Mouse (Mus musculus) macrophage (primary cell): Measurements from ENCODE around the gene Senp2. TPM values are rescaled to one million over a fixed set of nuclear protein-coding genes. Genes with fewer than 3 reads are reported as not detected.
A peak's percentile ranks its signal among the peaks of the same experiment; 100 is the strongest.

ENCODE experiments used
- H3K27ac ChIP-seq: fragments of 350-480 bp; formaldehyde crosslinking; 2 replicates; pipeline ENCODE4 v1.9.0; 2021
- H3K36me3 ChIP-seq: fragments of 350-480 bp; formaldehyde crosslinking; 2 replicates; pipeline ENCODE4 v1.9.0; 2021; ENCODE audit errors: inconsistent target
- H3K4me3 ChIP-seq: fragments of 350-480 bp; formaldehyde crosslinking; 2 replicates; pipeline ENCODE4 v1.9.0; 2021; ENCODE audit errors: inconsistent target
- H3K79me2 ChIP-seq: fragments of 350-480 bp; formaldehyde crosslinking; 2 replicates; pipeline ENCODE4 v1.9.0; 2021; ENCODE audit errors: inconsistent target
- WGBS: methylation state at CpG from one replicate; pipeline ENCODE4 v1.1.7; 2026; ENCODE audit warnings: inconsistent platforms; ENCODE audit not compliant: missing documents; 5-methylcytosine and 5-hydroxymethylcytosine counted together
- polyA plus RNA-seq: library from polyadenylated mRNA; stranded (reverse); fragments of 250-400 nt; gene quantifications from 3 replicates; pipeline ENCODE4 v1.2.4, GENCODE M21; 2018; ENCODE audit warnings: inconsistent platforms

Senp2 gene
- polyA plus RNA-seq, 1 experiment from 2014 or later = 51.7 TPM

GRCm38 (mm10) chr16:21996881-21997641 is 12.2 kb upstream of the Senp2 start:
- no peak overlapping the region for H3K27ac ChIP-seq

DNA sequence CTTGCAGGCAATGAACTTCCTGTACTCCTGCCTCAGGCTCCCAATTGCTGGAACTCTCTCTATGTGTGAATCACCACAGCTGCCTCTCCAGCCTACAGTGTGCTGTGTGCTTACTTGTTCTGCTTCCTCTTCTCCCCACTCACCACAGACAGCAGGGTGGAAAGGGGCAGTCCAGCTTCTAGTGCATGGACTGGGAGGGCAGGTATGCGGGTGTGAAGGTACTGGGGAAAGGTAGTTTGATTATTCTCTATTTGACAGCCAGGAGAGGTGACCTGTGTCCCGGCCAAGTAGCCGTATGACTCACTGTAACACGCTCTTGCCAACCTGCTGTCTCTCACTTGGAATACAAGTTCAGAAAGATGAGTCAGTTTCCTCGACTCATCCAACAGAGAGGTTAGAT is 11.2 kb upstream of the Senp2 start:
- H3K27ac ChIP-seq = no peak overlapping the region

More at GRCm38 (mm10) chr16:21996881-21997641, 12.2 kb upstream of the Senp2 start:
- WGBS = 60% methylated on average over 5 of the region's 5 CpGs
- no peak overlapping the region for H3K4me3 ChIP-seq
- H3K79me2 ChIP-seq = no peaks in the 10 kb centered on the region
- H3K36me3 ChIP-seq = no peaks in the 10 kb centered on the region

GRCm38 (mm10) chr16:21999941-22000690 is 9.2 kb upstream of the Senp2 start:
- H3K4me3 ChIP-seq = no peak overlapping the region
- WGBS = 92% methylated on average over 4 of the region's 4 CpGs
- H3K36me3 ChIP-seq = no peaks in the 10 kb centered on the region
- H3K79me2 ChIP-seq = no peaks in the 10 kb centered on the region
- H3K27ac ChIP-seq = no peak overlapping the region

More for the DNA sequence above, 11.2 kb upstream of the Senp2 start:
- Histone ChIP-seq H3K79me2 (no peaks in the 10 kb centered on the region), H3K36me3 (no peaks in the 10 kb centered on the region), H3K4me3 (no peak overlapping the region)
- WGBS = 47% methylated on average over 5 of the region's 5 CpGs

DNA sequence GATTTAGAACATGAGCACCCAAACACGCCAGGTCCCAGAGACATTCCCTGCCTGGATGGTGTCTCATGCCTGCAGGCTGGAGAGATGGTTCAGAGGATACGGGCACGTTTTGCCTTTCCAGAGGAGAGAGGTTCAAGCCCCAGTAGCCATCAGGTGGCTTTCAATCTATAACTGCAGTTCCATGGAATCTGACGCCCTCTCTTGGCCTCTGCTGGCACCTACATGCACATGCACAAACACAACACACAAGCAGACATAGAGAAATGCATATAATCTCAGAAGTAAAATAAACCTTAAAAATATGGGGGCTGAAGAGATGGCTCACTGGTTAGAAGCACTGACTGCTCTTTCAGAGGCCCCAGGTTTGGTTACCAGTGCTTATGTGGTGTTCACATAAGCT is 8.1 kb upstream of the Senp2 start:
- WGBS = 80% methylated on average over 4 of the region's 4 CpGs
- H3K79me2 ChIP-seq = no peaks in the 10 kb centered on the region
- no peaks in the 10 kb centered on the region for H3K36me3 ChIP-seq
- H3K27ac ChIP-seq = no peak overlapping the region
- no peak overlapping the region for H3K4me3 ChIP-seq

DNA sequence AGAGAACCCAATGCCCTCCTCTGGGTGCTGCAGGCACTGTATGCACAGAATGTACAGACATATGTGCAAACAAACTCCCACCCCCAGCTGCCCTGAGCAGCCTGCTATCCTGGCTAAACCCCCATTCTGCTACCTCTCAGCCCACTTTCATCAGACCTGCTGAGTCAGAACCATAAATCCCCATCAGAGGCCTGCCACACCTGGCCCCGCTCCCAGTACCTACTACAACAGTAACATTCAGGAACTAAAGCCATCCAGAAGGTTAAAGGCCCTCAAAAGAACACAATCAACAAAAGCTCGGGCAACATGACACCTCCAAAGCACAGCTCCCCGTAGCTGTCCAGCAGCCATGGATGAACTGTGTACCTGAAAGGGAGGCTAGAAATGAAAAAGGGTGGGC is 7.7 kb upstream of the Senp2 start:
- no peak overlapping the region for H3K27ac ChIP-seq
- no peaks in the 10 kb centered on the region for H3K79me2 ChIP-seq
- no peak overlapping the region for H3K4me3 ChIP-seq
- H3K36me3 ChIP-seq = no peaks in the 10 kb centered on the region
- WGBS = 65% methylated on average over 3 of the region's 3 CpGs

- H3K79me2 ChIP-seq = peaks cover 49% of the 10 kb centered on the region
- peak overlapping the region; percentile 62 for H3K4me3 ChIP-seq
- H3K36me3 ChIP-seq = no peaks in the 10 kb centered on the region; the same call in 1 of the 2 replicates
- peak overlapping the region; percentile 34 for H3K27ac ChIP-seq
- WGBS = under 1% methylated on average over 49 of the region's 51 CpGs
Measured at GRCm38 (mm10) chr16:22009596-22009995, 312 bp downstream of the Senp2 start.

DNA sequence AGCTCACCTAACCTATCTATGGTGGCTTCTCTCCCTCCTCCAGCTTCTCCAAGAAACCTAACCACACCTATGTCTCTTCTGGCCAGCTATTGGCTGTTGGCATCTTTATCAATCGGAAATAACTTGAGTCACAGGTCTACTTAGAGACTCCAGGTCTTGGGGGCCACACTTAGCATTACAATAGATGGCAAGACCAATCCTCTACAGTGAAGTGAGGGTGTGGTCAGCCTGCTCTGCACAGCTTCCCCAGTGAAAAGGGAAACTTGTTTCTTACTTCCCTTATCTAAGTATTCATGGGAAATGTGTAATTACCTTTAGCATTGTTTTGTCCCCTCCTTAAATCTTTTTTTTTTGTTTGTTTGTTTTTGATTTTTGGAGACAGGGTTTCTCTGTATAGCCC is 6.3 kb downstream of the Senp2 start:
- Histone ChIP-seq H3K36me3 (peaks cover 45% of the 10 kb centered on the region), H3K27ac (no peak overlapping the region), H3K4me3 (no peak overlapping the region), H3K79me2 (peaks cover 66% of the 10 kb centered on the region)
- 79% methylated on average over 1 of the region's 1 CpGs for WGBS

DNA sequence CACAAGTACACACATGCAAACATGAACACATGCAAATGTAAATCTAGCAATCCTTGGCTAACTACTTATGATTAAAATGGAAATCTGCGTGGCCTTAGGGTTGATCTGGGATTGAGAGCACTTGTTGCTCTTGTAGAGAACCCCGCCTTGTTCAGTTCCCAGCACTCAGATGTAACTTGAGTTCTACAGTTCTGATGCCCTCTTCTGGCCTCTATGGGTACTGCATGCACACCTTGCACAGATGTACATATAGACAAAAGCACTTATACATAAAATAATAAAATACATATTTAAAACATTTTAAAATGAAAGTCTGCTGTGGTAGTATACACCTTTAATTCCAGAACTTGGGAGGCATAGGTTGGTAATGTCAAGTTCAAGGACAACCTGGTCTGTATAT is 12.8 kb downstream of the Senp2 start:
- WGBS = 100% methylated on average over 2 of the region's 2 CpGs
- Histone ChIP-seq H3K79me2 (peaks cover 8% of the 10 kb centered on the region; the same call in 1 of the 2 replicates), H3K36me3 (peaks cover 83% of the 10 kb centered on the region), H3K4me3 (no peak overlapping the region), H3K27ac (no peak overlapping the region)

DNA sequence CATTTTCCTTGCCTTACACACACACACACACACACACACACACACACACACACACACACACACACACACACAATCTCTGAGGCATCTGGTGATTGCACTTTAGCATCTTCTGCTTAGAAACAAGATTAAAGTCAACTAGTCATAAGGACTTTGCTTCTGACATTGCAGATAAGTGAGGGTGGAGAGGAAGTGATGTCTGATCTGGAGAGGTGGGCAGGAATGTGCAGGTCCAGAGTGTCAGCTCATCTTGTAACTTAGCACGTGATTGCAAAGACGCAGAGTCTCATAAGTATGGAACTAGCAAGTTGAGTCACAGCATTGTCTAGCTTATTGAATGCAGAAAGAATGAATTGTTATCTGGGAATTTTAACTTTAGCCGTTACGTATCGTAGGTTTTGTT is 18.2 kb downstream of the Senp2 start:
- 92% methylated on average over 5 of the region's 5 CpGs for WGBS
- Histone ChIP-seq H3K27ac (peak overlapping the region; percentile 37), H3K4me3 (no peak overlapping the region), H3K36me3 (peaks cover 49% of the 10 kb centered on the region), H3K79me2 (peaks cover under 1% of the 10 kb centered on the region; the same call in 1 of the 2 replicates)

DNA sequence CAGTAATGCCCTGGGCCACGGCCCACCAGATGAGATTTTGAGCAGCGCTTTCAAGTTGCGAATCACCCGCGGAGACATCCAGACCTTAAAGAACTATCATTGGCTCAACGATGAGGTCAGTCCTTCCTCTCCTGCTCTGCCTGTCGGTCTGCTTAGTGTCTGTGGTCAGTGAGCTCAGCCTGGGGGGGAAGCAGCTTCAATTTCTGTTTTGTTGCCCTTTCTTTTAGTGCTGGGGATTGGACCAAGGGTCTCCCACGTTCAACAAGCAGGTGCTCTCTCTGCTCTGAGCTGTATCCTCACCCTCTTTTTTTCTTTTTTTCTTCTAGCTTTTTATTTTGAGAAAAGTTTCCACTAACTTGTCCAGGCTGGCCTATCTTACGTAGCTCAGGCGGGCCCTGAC is 29.3 kb downstream of the Senp2 start:
- Histone ChIP-seq H3K4me3 (no peak overlapping the region), H3K36me3 (peaks cover 34% of the 10 kb centered on the region), H3K79me2 (no peaks in the 10 kb centered on the region), H3K27ac (no peak overlapping the region)
- WGBS = 79% methylated on average over 10 of the region's 10 CpGs

DNA sequence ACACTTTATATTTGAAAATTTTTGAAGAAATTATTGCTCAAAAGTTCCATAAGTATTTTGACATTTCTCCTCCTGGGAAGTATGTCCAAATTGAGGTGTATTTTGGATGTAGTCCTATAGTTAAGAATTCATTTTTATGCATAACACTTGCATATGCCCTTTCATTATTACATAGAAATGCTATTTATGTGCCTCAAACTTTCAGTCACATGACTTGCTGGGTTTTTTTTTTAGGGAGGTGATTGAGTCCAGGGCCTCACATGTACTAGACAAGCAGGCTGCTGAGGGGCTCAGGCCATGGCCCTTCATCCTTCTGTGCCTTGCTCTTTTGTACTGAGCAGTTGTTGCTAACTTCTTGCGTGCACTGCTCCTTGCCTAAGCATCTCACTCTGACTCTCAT is 30.7 kb downstream of the Senp2 start:
- Histone ChIP-seq H3K79me2 (no peaks in the 10 kb centered on the region), H3K27ac (no peak overlapping the region), H3K36me3 (peaks cover 34% of the 10 kb centered on the region), H3K4me3 (no peak overlapping the region)
- WGBS = 100% methylated on average over 1 of the region's 1 CpGs

- Histone ChIP-seq H3K79me2 (no peaks in the 10 kb centered on the region), H3K36me3 (peaks cover 41% of the 10 kb centered on the region), H3K4me3 (no peak overlapping the region), H3K27ac (no peak overlapping the region)
- 11% methylated on average over 4 of the region's 4 CpGs for WGBS
Measured at GRCm38 (mm10) chr16:22043830-22044229, 34.5 kb downstream of the Senp2 start.

- no peaks in the 10 kb centered on the region for H3K79me2 ChIP-seq
- H3K36me3 ChIP-seq = peaks cover 24% of the 10 kb centered on the region
- WGBS = 33% methylated on average over 3 of the region's 3 CpGs
- H3K4me3 ChIP-seq = no peak overlapping the region
- H3K27ac ChIP-seq = no peak overlapping the region
Measured at GRCm38 (mm10) chr16:22045930-22046329, 36.6 kb downstream of the Senp2 start.

GRCm38 (mm10) chr16:22046739-22047366 is 37.6 kb downstream of the Senp2 start:
- WGBS = 81% methylated on average over 10 of the region's 10 CpGs
- peaks cover 16% of the 10 kb centered on the region for H3K36me3 ChIP-seq

GRCm38 (mm10) chr16:22053411-22053810 is 44.1 kb downstream of the Senp2 start:
- Histone ChIP-seq H3K36me3 (no peaks in the 10 kb centered on the region), H3K4me3 (no peak overlapping the region), H3K27ac (no peak overlapping the region), H3K79me2 (no peaks in the 10 kb centered on the region)
- 97% methylated on average over 21 of the region's 21 CpGs for WGBS

More at GRCm38 (mm10) chr16:22046739-22047366, 37.6 kb downstream of the Senp2 start:
- H3K79me2 ChIP-seq = no peaks in the 10 kb centered on the region
- H3K27ac ChIP-seq = no peak overlapping the region
- no peak overlapping the region for H3K4me3 ChIP-seq
